Mouse (Mus musculus) cerebellum, adult 9-10 months (tissue): Measurements from ENCODE around the gene Rad51b.

Source experiments
- DNase-seq: peaks from one replicate; pipeline ENCODE4 v3.0.0; 2022

Rad51b gene

GRCm38 (mm10) chr12:79535532-79536437 is 238.7 kb downstream of the Rad51b start:
- DNase-seq, result no peak

DNA sequence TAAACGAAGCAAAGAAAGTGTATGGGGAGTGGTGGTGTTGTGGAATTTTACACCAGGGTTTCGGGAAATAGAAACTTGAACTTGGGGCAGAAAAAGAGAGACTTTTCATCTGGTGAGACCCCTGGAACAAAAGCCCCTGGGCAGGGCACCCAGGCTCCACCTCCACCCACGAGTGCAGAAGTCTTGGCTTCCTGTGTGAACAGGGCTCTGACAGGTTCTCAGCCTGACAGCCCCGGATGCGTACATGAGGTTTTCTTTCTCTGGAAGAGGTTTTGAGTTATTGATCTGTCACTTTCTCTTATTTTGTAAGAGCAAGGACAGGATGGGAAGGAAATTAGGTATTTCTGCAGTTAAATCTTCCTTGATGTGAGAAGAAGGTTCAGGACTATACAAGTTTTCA is 243.1 kb downstream of the Rad51b start:
- no peak for DNase-seq

DNA sequence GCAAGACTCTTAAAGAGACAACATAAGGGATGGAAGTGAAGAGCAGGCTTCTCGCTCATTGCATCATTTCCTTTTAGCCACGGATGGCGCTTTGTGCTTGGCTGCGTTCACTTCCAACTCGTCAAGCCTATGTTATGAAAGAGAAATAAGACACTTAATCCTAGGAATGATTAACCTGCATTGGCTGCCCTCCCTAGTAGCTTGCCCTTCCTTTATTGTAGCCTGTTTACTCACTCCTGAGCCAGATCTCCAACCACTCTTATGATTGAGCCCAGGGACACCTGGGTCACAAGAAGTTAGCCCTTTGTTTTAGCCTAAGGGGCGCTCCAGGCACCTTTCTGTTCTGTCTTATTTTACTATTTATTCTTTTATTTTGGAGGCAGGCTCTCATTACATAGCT is 244.5 kb downstream of the Rad51b start:
- DNase-seq, result no peak

GRCm38 (mm10) chr12:79545063-79545462 is 248.0 kb downstream of the Rad51b start:
- DNase-seq, result no peak

- no peak for DNase-seq
These were observed 250.5 kb downstream of the Rad51b start for GRCm38 (mm10) chr12:79547556-79547955.

- no peak for DNase-seq
These were observed 251.7 kb downstream of the Rad51b start for GRCm38 (mm10) chr12:79548607-79549330.

DNA sequence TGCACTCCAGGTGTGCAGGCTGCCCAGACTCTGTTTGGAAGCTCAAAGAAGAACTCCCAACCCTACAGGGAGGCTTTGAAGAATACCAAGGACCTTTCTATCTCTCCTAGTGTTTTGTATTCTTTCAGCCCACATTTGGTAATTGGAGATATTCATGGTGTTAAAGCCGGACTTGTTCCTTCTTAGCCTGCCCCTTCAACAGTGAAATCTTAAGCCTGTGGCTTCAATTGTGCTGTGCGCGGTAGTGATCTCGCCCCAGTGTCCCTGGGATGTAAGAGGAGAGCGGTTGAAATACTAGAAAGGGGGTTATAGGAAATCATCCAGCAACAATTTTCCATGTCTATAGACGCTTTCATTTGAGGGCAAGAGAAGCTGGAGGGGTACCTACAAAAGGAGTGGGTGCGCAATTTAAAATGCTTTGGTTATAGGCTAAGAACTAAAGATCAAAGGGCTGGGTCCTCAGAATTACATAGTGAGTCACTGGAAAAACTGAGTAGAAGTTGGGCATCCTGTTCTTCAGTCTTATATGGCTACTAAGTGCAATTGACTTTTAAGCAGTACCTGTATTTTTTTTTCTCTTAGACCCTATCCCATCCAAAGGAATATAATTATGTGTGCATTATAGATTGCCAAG is 253.1 kb downstream of the Rad51b start:
- DNase-seq, result no peak

GRCm38 (mm10) chr12:79551274-79551673 is 254.2 kb downstream of the Rad51b start:
- no peak for DNase-seq

- DNase-seq, result no peak
These were observed 256.0 kb downstream of the Rad51b start for GRCm38 (mm10) chr12:79553056-79553455.

- no peak for DNase-seq
These were observed 260.8 kb downstream of the Rad51b start for GRCm38 (mm10) chr12:79557904-79558303.

GRCm38 (mm10) chr12:79558711-79559110 is 261.6 kb downstream of the Rad51b start:
- no peak for DNase-seq

DNA sequence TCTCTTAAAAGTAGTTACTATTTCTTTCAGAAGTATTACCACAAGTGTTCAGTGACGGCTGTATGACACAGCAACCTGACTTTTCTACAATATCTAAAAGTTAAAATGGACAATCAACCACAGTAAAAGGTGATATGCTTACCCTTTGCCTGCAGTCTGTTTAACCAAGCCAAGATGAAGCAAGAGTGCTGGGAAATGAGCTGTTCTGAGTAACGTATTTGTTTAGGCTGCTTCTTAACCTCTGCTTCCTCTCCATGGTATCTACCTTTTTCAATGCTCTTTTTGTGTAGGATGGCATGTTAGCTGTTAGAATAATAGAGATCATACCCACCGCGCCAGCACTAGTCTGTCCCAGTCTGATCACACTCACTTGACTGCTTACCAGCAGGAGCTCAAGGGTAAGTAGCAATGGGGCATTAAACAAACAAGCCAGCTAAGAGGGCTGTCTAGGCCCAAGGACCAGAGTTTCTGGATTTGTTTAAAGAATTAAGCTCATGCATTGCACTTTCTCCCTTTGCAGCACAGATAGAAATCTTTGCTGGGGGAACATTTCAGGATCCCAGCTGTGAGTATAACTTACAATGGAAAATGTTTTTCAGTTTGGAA is 262.4 kb downstream of the Rad51b start:
- DNase-seq, result no peak

DNA sequence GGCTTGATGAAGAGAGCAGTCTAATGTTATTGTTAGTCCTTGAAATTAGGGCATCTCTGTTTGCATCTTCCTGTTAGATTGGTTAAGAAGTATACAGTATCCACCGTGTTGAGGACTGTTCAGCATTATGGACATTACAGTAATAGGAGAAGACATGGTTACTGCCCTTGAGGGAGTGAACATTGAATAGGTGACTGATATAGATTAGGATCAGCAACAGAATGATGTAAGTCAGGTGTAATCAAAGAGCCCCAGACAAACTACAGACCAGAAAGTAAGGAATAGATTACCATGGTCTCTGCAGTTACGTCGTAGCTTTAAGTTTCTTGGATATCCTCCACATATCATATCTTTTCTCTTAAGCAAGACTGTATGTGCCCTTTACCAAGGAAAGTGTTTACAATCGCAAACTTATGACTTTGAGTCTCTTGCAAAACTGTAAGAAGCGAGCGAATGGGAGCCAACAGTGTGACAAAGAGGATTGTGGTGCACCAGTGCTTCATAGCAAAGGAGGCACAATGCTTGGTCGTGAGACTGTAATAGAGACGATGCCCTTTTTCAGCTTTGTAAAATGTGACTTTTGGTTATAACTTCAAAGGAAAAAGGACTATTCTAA is 263.1 kb downstream of the Rad51b start:
- no peak for DNase-seq

DNA sequence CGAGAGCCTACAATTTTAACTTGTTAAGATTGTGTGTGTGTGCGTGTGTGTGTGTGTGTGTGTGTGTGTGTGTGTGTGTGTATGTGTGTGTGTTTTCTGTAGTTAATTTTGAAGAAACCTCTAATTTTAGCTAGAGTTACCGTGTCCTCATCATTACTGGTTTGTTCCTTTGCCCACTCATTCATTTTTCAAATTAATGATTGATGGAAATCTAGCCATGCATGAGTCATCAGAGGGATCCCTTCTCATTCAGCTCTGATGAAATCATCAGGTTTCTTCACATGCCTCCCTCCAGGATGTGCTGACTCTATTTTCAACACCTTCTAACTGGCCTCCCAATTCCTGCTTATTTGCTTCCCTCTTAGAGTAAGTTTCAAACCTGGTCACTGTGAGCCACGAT is 263.8 kb downstream of the Rad51b start:
- DNase-seq, result no peak

DNA sequence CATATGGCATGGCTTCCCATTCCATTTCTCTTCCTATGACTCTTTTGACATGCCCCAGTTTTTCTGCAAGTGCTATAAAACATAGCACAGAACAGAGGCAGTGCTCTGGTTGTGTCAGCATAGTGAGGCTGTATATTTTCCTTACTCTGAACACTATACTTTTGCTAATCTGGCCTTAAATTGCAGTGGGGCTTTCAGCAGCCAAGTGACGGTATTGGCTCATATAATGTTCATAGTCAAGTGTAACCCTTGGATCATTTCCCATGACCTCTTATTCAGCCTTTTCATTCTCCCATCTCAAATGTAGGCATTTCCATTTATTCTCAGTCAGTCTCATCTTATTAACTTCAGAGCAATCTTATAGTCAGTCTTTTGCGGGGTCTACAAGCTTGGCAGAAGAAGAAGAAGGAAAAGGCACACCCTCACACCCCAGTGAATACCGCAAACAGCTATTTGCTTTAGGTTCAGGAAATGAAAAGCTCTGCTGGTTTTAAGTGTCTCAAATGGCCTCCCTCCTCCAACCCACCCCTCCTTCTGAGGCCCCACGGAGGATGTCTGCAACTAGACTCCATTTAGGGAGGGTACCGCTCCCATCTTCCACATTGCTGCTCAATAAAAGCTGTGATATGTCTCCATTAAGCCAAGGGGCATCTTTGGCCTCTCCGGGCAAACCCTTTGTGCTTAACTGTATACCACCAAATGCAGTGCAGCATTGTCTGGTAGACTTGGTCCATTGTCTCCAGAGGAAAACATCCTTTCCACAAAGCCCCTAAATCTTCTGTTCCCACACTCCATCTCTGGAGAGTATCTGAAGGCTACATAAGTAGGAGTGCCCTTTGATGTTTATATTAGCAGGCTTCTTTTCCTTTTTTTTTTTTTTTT is 277.3 kb downstream of the Rad51b start:
- no peak for DNase-seq

DNA sequence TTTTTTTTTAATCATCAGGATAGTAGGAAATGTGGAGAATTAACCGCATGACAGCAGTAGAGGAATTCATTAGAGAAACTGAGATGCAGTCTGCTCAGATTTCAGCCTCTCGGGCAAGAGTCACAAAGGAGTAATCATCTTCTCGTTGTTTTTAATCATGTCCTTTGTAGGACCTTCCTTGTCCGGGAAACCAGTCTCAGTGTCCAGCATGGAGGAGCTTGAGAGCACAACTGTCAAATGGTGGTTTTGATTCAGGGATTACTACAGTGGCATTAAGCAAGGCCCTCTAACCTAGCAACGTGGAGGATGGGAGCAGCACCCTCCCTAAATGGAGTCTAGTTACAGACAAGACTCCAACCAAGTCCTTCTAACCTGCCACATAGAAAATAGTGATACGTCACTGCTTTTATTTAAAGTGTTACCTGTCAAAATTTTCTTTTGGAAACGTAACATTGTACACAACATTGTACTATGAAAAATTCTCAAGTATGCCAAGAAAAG is 278.0 kb downstream of the Rad51b start:
- no peak for DNase-seq

DNA sequence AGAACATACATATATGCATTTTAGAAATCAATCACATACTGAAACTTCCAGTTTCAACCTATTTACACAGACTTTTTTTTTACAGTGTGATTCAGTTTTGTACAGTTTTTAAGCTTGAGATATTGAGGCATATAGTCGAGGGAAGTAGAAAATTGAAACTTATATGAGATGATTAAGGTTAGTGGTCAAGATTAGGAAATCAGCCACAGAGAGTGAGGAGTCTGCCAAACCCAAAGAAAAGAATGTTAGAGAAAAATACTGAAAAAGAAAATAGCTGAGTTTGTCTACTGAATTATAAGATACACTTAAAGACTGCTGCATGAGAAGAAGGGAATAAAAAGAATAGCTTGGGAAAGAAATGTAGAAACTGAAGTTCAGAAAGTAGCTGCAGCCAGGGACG is 280.4 kb downstream of the Rad51b start:
- DNase-seq, result no peak

DNA sequence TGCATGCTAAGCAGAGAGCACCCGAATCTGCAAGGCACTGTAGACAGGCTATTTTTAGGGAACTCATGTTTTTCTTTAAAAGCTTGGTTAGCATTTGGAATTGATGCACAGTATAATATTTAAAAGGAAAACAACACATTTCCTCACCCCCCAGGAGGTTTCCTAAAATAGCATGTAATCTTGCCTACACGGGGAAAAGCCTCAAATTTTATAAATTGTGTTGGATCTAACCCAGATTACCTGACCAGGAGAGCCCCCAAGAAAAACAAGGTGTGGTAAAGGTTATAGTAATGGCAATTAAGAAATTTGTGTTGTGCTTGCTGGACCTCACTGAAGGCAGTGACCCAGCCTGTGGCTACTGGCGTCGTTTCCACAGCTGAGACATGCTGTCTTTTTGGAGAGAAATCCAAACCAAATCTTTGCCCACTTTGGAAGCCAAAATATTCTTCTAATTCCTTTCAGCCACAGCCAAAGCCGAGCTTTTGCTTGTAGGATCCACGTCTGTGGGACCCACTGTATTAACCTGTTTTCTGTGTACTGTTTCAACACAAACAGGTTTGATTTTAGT is 282.0 kb downstream of the Rad51b start:
- no peak for DNase-seq

GRCm38 (mm10) chr12:79579837-79580236 is 282.8 kb downstream of the Rad51b start:
- no peak for DNase-seq

GRCm38 (mm10) chr12:79584556-79585307 is 287.6 kb downstream of the Rad51b start:
- no peak for DNase-seq
